ENCODE assay signal across 20 mouse cellular contexts in the genomic region with DNA sequence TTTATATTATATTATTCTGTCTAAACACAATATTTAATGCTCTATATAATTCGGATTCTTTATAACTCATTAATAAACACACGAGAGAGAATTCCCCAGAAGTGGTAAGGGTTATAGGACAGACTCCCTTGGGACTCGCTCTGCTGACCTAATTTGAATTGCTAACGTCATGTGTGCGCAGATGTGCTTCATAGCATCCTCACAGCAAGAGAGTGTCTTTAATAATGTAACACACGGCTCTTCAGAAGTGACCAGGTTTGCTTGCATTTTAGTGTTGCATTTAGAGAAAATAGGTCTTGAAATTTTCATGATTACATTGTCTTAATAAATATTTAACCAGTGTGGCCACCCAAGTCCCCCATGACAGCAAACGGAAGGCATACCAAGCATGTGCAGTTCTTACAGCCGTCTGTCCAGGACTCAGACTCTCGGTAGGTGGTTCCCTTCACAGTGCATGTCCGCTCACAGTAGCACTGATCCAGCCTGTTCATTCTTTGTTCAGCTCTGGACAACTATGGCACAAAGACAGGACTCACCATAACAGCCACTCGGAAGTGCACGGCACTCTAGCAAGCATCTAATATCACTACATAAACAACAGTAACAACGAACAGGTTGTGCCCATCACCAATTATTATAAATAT.
DNase-seq lines count a peak whose midpoint lies in the region; ATAC-seq and TF ChIP-seq lines count a peak whose summit lies in the region.
"Had no signal": no experiment of that assay in that cellular context is flagged by ENCODE, and none has a peak within 500 bp of the region (broad histone marks: within the 10 kb centered on the region; RNA-seq: fewer than 3 reads in every experiment).

No protein-coding gene starts in this region.

- peak; percentile 68; the same call in 1 of the 2 replicates for ATAC-seq in forebrain, embryonic 12.5 days (ENCODE audit: low FRiP score)
- no peak for ATAC-seq in forebrain, embryonic 15.5 days (replicated peaks)
- ATAC-seq in hindbrain, embryonic 13.5 days (ENCODE audit: low FRiP score) = peak; percentile 70
- peak; percentile 68; the same call in 1 of the 2 replicates for ATAC-seq in midbrain, embryonic 16.5 days

- peak; percentile 71 for DNase-seq in brain, embryonic 14.5 days (ENCODE audit: low read depth)
- DNase-seq in spleen, adult 18-20 months = no peak
- DNase-seq in kidney, postnatal 14 days = no peak
- no peak for DNase-seq in layer of hippocampus, adult 11-12 months (ENCODE audit: low spot score)
- DNase-seq: adrenal gland, postnatal 14 days; B cell, adult 2 months; cerebellum, adult 18-20 months; cerebellum, postnatal 36 days; gastrocnemius, postnatal 25 days; heart, postnatal 10 days; kidney, adult 8-10 months; kidney, postnatal 36 days; liver, embryonic 13.5 days; right cerebral cortex, postnatal 14 days; thymus, postnatal 25 days had no signal

- H3K4me2 ChIP-seq in forebrain, embryonic 12.5 days = no peak overlapping the region
- H3K4me2 ChIP-seq in forebrain, embryonic 15.5 days (replicated peaks) = no peak overlapping the region
- 0 out of 2 replicates have a peak overlapping the region, but pooled peaks have one; percentile 8 for H3K4me2 ChIP-seq in hindbrain, embryonic 13.5 days
- H3K4me2 ChIP-seq in midbrain, embryonic 16.5 days (ENCODE audit: low read length) = no peak overlapping the region
- H3K4me2 ChIP-seq: liver, embryonic 13.5 days; lung, embryonic 15.5 days had no signal

- no peaks in the 10 kb centered on the region for H3K9me3 ChIP-seq in forebrain, embryonic 12.5 days
- H3K9me3 ChIP-seq in forebrain, embryonic 15.5 days = no peaks in the 10 kb centered on the region
- H3K9me3 ChIP-seq in hindbrain, embryonic 13.5 days = no peaks in the 10 kb centered on the region
- H3K9me3 ChIP-seq in midbrain, embryonic 16.5 days (replicated peaks; ENCODE audit: control insufficient read depth, low read length, poor library complexity, severe bottlenecking) = no peaks in the 10 kb centered on the region
- H3K9me3 ChIP-seq: liver, embryonic 13.5 days; lung, embryonic 15.5 days had no signal

- no peaks in the 10 kb centered on the region for H3K27me3 ChIP-seq in forebrain, embryonic 12.5 days
- H3K27me3 ChIP-seq in forebrain, embryonic 15.5 days = no peaks in the 10 kb centered on the region
- H3K27me3 ChIP-seq in hindbrain, embryonic 13.5 days = no peaks in the 10 kb centered on the region
- no peaks in the 10 kb centered on the region for H3K27me3 ChIP-seq in midbrain, embryonic 16.5 days (ENCODE audit: control insufficient read depth, insufficient read depth, low read depth, low read length)
- H3K27me3 ChIP-seq: liver, embryonic 13.5 days; lung, embryonic 15.5 days had no signal

- H3K27ac ChIP-seq in forebrain, embryonic 12.5 days = peak overlapping the region; percentile 48
- no peak overlapping the region for H3K27ac ChIP-seq in forebrain, embryonic 15.5 days (replicated peaks)
- H3K27ac ChIP-seq in hindbrain, embryonic 13.5 days = peak overlapping the region; percentile 73
- no peak overlapping the region; the same call in 1 of the 2 replicates for H3K27ac ChIP-seq in midbrain, embryonic 16.5 days (ENCODE audit: low read length)
- H3K27ac ChIP-seq: liver, embryonic 13.5 days; lung, embryonic 15.5 days had no signal

- WGBS in forebrain, embryonic 12.5 days = 58% methylated on average over 13 of the region's 13 CpGs
- 61% methylated on average over 13 of the region's 13 CpGs for WGBS in forebrain, embryonic 15.5 days
- 26% methylated on average over 13 of the region's 13 CpGs for WGBS in hindbrain, embryonic 13.5 days
- WGBS in midbrain, embryonic 16.5 days = 25% methylated on average over 13 of the region's 13 CpGs

- no peak for TF ChIP-seq CTCF in brain, embryonic 14.5 days (IDR thresholded peaks at IDR 0.05; ENCODE audit: borderline replicate concordance, extremely low read depth, insufficient read depth, insufficient read length)

- no peaks in the 10 kb centered on the region for H3K36me3 ChIP-seq in forebrain, embryonic 12.5 days (replicated peaks)
- H3K36me3 ChIP-seq in forebrain, embryonic 15.5 days = peaks cover 10% of the 10 kb centered on the region; the same call in 1 of the 2 replicates
- H3K36me3 ChIP-seq in hindbrain, embryonic 13.5 days = peaks cover 8% of the 10 kb centered on the region
- H3K36me3 ChIP-seq in midbrain, embryonic 16.5 days (ENCODE audit: control insufficient read depth, insufficient read depth, low read length) = peaks cover 2% of the 10 kb centered on the region; the same call in 1 of the 2 replicates
- H3K36me3 ChIP-seq: liver, embryonic 13.5 days; lung, embryonic 15.5 days had no signal

- H3K4me3 ChIP-seq in forebrain, embryonic 12.5 days (replicated peaks) = no peak overlapping the region
- no peak overlapping the region for H3K4me3 ChIP-seq in forebrain, embryonic 15.5 days
- H3K4me3 ChIP-seq in hindbrain, embryonic 13.5 days = no peak overlapping the region
- H3K4me3 ChIP-seq in midbrain, embryonic 16.5 days (ENCODE audit: low read depth, low read length) = no peak overlapping the region
- H3K4me3 ChIP-seq: liver, embryonic 13.5 days; lung, embryonic 15.5 days had no signal

- H3K9ac ChIP-seq in forebrain, embryonic 12.5 days = no peak overlapping the region
- H3K9ac ChIP-seq in forebrain, embryonic 15.5 days (replicated peaks) = no peak overlapping the region
- no peak overlapping the region for H3K9ac ChIP-seq in hindbrain, embryonic 13.5 days
- no peak overlapping the region for H3K9ac ChIP-seq in midbrain, embryonic 16.5 days (ENCODE audit: low read depth, low read length)
- H3K9ac ChIP-seq: liver, embryonic 13.5 days; lung, embryonic 15.5 days had no signal

- TF ChIP-seq POLR2A in brain, embryonic 14.5 days (IDR thresholded peaks at IDR 0.05; ENCODE audit: borderline replicate concordance, extremely low read depth, insufficient read depth, insufficient read length, poor library complexity, severe bottlenecking) = no peak

- H3K4me1 ChIP-seq in forebrain, embryonic 12.5 days = peaks cover 27% of the 10 kb centered on the region
- peaks cover 17% of the 10 kb centered on the region for H3K4me1 ChIP-seq in forebrain, embryonic 15.5 days
- peaks cover 24% of the 10 kb centered on the region for H3K4me1 ChIP-seq in hindbrain, embryonic 13.5 days (replicated peaks)
- peaks cover 10% of the 10 kb centered on the region for H3K4me1 ChIP-seq in midbrain, embryonic 16.5 days (ENCODE audit: control insufficient read depth, insufficient read depth, low read length)
- H3K4me1 ChIP-seq: liver, embryonic 13.5 days; lung, embryonic 15.5 days had no signal

Comparison
In these comparisons a context has a peak if more than half of its experiments do, and no peak if none do; other contexts are left out.
1. H3K27ac ChIP-seq: peak in forebrain, embryonic 12.5 days (single experiment) and hindbrain, embryonic 13.5 days (single experiment); none in forebrain, embryonic 15.5 days (single experiment) and midbrain, embryonic 16.5 days (single experiment).